9 mouse cellular contexts compared by ENCODE assay signal in the genomic region with DNA sequence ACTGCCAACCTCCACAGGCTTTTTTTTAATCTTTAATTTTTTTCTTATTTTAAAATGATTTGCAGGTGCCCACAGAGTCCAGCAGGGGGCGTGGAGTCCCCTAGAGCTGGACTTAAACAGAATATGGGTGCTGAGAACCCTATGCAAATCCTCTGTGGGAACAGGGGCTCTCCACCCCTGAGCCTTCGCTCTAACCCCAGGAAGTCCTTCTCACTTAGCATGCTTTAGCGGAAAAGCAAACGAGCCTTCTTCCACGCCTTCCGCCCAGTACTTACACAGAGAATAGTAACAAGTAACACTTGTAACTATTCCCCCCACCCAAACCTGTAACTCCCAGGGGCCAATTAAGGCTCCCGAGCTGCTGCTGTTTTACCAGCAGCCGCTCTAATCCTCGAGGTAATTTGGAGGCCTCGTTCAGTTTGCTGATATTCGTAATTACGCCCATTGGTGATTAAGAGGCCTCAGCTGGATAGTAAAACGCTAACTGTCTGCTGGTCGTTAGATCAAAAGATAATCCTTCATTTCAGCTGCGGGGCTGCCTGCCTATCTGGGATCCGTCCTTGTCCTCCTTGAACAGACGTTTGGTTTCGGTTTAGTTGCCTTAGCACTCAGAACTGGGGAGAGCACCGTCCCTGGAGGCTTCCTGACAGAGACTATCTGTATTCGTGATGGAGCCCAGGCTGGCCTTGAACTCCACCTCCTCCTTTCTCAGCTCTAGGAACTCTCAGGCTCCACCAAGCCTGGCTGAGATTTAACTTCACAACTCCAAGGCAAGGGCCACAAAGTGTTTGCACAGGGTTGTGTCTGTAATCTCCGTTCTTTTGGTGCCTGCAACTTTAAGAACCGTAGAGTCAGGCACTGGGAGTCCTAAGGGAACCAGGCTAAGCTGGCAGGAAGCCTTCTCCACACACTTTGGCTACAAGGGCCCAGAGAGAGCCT. TPM values are rescaled to one million over a fixed set of nuclear protein-coding genes. Genes with fewer than 3 reads are reported as not detected.
DNase-seq lines count a peak whose midpoint lies in the region; ATAC-seq lines count a peak whose summit lies in the region.
"Had no signal": no experiment of that assay in that cellular context is flagged by ENCODE, and none has a peak within 500 bp of the region (broad histone marks: within the 10 kb centered on the region; RNA-seq: fewer than 3 reads in every experiment).

No protein-coding gene starts in this region.

- H3K4me3 ChIP-seq in kidney, embryonic 16.5 days (ENCODE audit: low read length), result no peak overlapping the region
- H3K4me3 ChIP-seq in embryonic facial prominence, embryonic 10.5 days, result no peak overlapping the region

- H3K4me1 ChIP-seq in kidney, embryonic 16.5 days (ENCODE audit: insufficient read depth, low read length), result peaks cover 4% of the 10 kb centered on the region; the same call in 1 of the 2 replicates
- H3K4me1 ChIP-seq in embryonic facial prominence, embryonic 10.5 days, result peaks cover 30% of the 10 kb centered on the region

- WGBS in kidney, embryonic 16.5 days, result 24% methylated on average over 22 of the region's 22 CpGs
- WGBS in embryonic facial prominence, embryonic 10.5 days, result 28% methylated on average over 22 of the region's 22 CpGs

- H3K36me3 ChIP-seq in kidney, embryonic 16.5 days (ENCODE audit: insufficient read depth, low read length), result no peaks in the 10 kb centered on the region
- H3K36me3 ChIP-seq in embryonic facial prominence, embryonic 10.5 days (replicated peaks), result no peaks in the 10 kb centered on the region

- no peak overlapping the region for H3K27ac ChIP-seq in kidney, embryonic 16.5 days (ENCODE audit: low read length)
- H3K27ac ChIP-seq in embryonic facial prominence, embryonic 10.5 days (replicated peaks), result peak overlapping the region; percentile 48; the same call in 1 of the 2 replicates

- H3K27me3 ChIP-seq in kidney, embryonic 16.5 days (ENCODE audit: insufficient read depth, low read length), result no peaks in the 10 kb centered on the region
- H3K27me3 ChIP-seq in embryonic facial prominence, embryonic 10.5 days (replicated peaks; ENCODE audit: low read depth, poor library complexity, severe bottlenecking), result peaks cover 57% of the 10 kb centered on the region

- H3K9ac ChIP-seq in kidney, embryonic 16.5 days (replicated peaks; ENCODE audit: low read length), result 0 out of 2 replicates have a peak overlapping the region, but pooled peaks have one; percentile 27

- no peaks in the 10 kb centered on the region for H3K9me3 ChIP-seq in kidney, embryonic 16.5 days (ENCODE audit: low read length)
- H3K9me3 ChIP-seq in embryonic facial prominence, embryonic 10.5 days, result no peaks in the 10 kb centered on the region

- no peak for ATAC-seq in kidney, embryonic 16.5 days (ENCODE audit: low FRiP score, low TSS enrichment)

- DNase-seq in kidney, postnatal 14 days, result no peak
- peak; percentile 60 for DNase-seq in ES-CJ7 (ENCODE audit: low read depth, low spot score)
- no peak for DNase-seq in embryonic facial prominence, embryonic 10.5 days (ENCODE audit: low spot score)
- peak; percentile 53 for DNase-seq in induced T-regulatory cell, adult 2 months (ENCODE audit: low read depth)
- DNase-seq in retina, postnatal 1 day, result peak; percentile 84
- no peak for DNase-seq in cerebellum, postnatal 14 days
- DNase-seq in right cerebral cortex, postnatal 14 days, result no peak

- peak overlapping the region; percentile 16; the same call in 1 of the 2 replicates for H3K4me2 ChIP-seq in kidney, embryonic 16.5 days (replicated peaks; ENCODE audit: low read depth, low read length)

RNA-seq across cellular contexts. Expression of gene Myo1h, which starts 8.0 kb away (rescaled TPM):
- 2.4 and 2.8 TPM in 2 replicates for polyA plus RNA-seq in kidney, embryonic 16.5 days (2015; fragmentation: Nextera tagmentation; extraction: Ambion mirVana)
- 0.94 and 1.2 TPM in 2 replicates for polyA plus RNA-seq in embryonic facial prominence, embryonic 10.5 days (2016; fragmentation: Nextera tagmentation; extraction: Ambion mirVana)

RNA-seq across cellular contexts. Expression of gene Foxn4, which starts 23.4 kb away (rescaled TPM):
- polyA plus RNA-seq in kidney, embryonic 16.5 days (2015; fragmentation: Nextera tagmentation; extraction: Ambion mirVana), result 0.10 TPM in 1 of 2 replicates, not detected in the other
- polyA plus RNA-seq in embryonic facial prominence, embryonic 10.5 days (2016; fragmentation: Nextera tagmentation; extraction: Ambion mirVana), result 1.00 and 1.1 TPM in 2 replicates
- polyA plus RNA-seq: cortical plate, adult 2 months had no signal

Comparison
In these comparisons a context has a peak if more than half of its experiments do, and no peak if none do; other contexts are left out.
1. DNase-seq: peak in ES-CJ7 (single experiment), induced T-regulatory cell, adult 2 months (single experiment) and retina, postnatal 1 day (single experiment); none in kidney, postnatal 14 days (single experiment), embryonic facial prominence, embryonic 10.5 days (single experiment), cerebellum, postnatal 14 days (0 of 2) and right cerebral cortex, postnatal 14 days (single experiment).